Mouse (Mus musculus) skeletal muscle tissue, adult 2 months (tissue): ENCODE data around the gene Trp53.
"Not testable (repeated sequence)": the region's sequence is repeated elsewhere in the genome, so short reads cannot be mapped to it uniquely, and the experiment has no call there.

Experiments
- DNase-seq: peaks from one replicate; pipeline ENCODE4 v3.0.0-alpha.2; 2012; ENCODE audit warnings: low read depth, low spot score

Gene Trp53

GRCm38 (mm10) chr11:69624339-69624738 lies 44.2 kb downstream of the Trp53 start:
- DNase-seq = not testable (repeated sequence)

- DNase-seq = no peak
These were observed 48.1 kb downstream of the Trp53 start for GRCm38 (mm10) chr11:69628286-69628685.

- DNase-seq = no peak
These were observed 49.6 kb downstream of the Trp53 start for GRCm38 (mm10) chr11:69629802-69630201.

- DNase-seq = peak; percentile 100
These were observed 52.3 kb downstream of the Trp53 start, which contains the start of gene Fxr2 for GRCm38 (mm10) chr11:69632284-69633089. Fxr2 (plus strand) TSS chr11:69632990.

- DNase-seq = peak; percentile 49
These were observed 53.1 kb downstream of the Trp53 start for GRCm38 (mm10) chr11:69633128-69633866.

- no peak for DNase-seq
These were observed 55.3 kb downstream of the Trp53 start for GRCm38 (mm10) chr11:69635471-69635870.
